Comparison of ENCODE assay signal across 8 mouse cellular contexts in the genomic region with DNA sequence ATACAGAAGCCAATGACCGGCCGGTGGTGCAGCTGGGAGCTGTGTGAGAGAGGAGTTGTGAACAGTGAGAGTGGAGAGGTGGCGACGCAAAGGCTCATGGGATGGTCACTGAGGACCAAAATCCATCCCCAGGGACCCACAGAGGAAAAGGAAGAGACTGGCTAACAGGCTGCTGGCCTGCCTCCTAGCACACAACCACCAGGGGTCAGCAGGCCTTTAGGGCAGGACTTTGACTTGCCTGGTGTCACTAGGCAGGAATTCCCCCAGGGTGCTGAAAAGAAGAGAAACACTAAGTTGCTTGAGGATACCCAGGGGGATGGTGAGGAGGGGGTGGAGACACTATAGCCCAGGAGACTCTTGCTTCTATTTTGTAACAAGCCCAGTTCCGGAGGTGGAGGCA. TPM values are rescaled to one million over a fixed set of nuclear protein-coding genes. Genes with fewer than 3 reads are reported as not detected.
A peak's percentile ranks its signal among the peaks of the same experiment; 100 is the strongest.
DNase-seq lines count a peak whose midpoint lies in the region; TF ChIP-seq lines count a peak whose summit lies in the region.

No protein-coding gene starts in this region.

- peak; percentile 53 for TF ChIP-seq CTCF in gastrocnemius, adult 2 months (IDR thresholded peaks at IDR 0.05)

- no peak overlapping the region for H3K4me3 ChIP-seq in gastrocnemius, adult 2 months

- H3K27ac ChIP-seq in gastrocnemius, adult 2 months: no peak overlapping the region

- DNase-seq in adrenal gland, postnatal 14 days: peak; percentile 74
- DNase-seq in adrenal gland, adult 8-10 months: no peak
- DNase-seq in right cerebral cortex, postnatal 14 days: peak; percentile 44
- DNase-seq in right cerebral cortex, postnatal 36 days (ENCODE audit: low spot score in 2 of 2): no peak
- DNase-seq in gastrocnemius, adult 2 months: peak; percentile 57
- peak; percentile 71 for DNase-seq in liver
- peak; percentile 69 for DNase-seq in retina, embryonic 14.5 days (ENCODE audit: low spot score)
- DNase-seq in thymus, postnatal 0 days (ENCODE audit: low spot score): no peak

- intact Hi-C loops in gastrocnemius, adult 2 months (cut with DNase I): no loop called here

RNA-seq across cellular contexts. Expression of gene Snx22, which starts 2.0 kb away (rescaled TPM):
- total RNA-seq in adrenal gland, postnatal 14 days (2021): 1.2 and 2.3 TPM in 2 replicates
- 1 to 10 TPM in 1 of 4 experiments, under 1 TPM in 3; 0.09 to 1.1 (median 0.60) TPM for total RNA-seq in adrenal gland, adult 8-10 months (2022)
- total RNA-seq in gastrocnemius, adult 2 months (2021): under 1 TPM in 1 of 2 experiments, not detected in 1; 0.28 TPM
- polyA plus RNA-seq in thymus, postnatal 0 days (2015; fragmentation: Nextera tagmentation; extraction: Ambion mirVana): 1.4 TPM in 2 replicates

RNA-seq across cellular contexts. Expression of gene Ppib, which starts 7.5 kb away (rescaled TPM):
- total RNA-seq in adrenal gland, postnatal 14 days (2021): 322 and 341 TPM in 2 replicates
- 100 to 1,000 TPM; 295 to 314 (median 303) TPM for total RNA-seq in adrenal gland, adult 8-10 months (2022)
- 10 to 100 TPM; 32.6 to 48.8 TPM for total RNA-seq in gastrocnemius, adult 2 months (2021)
- polyA plus RNA-seq in thymus, postnatal 0 days (2015; fragmentation: Nextera tagmentation; extraction: Ambion mirVana): 344 and 384 TPM in 2 replicates

RNA-seq across cellular contexts. Expression of gene Snx1, which starts 58.8 kb away (rescaled TPM):
- total RNA-seq in adrenal gland, postnatal 14 days (2021): 85.3 and 88.2 TPM in 2 replicates
- total RNA-seq in adrenal gland, adult 8-10 months (2022): 100 to 1,000 TPM; 116 to 172 (median 143) TPM
- total RNA-seq in gastrocnemius, adult 2 months (2021): 10 to 100 TPM; 10.9 to 16.0 TPM
- polyA plus RNA-seq in thymus, postnatal 0 days (2015; fragmentation: Nextera tagmentation; extraction: Ambion mirVana): 109 and 116 TPM in 2 replicates

RNA-seq across cellular contexts. Expression of gene Ciao2a, which starts 58.9 kb away (rescaled TPM):
- 80.7 and 86.2 TPM in 2 replicates for total RNA-seq in adrenal gland, postnatal 14 days (2021)
- total RNA-seq in adrenal gland, adult 8-10 months (2022): 10 to 100 TPM; 63.2 to 79.3 (median 71.1) TPM
- total RNA-seq in gastrocnemius, adult 2 months (2021): 10 to 100 TPM; 43.7 to 52.9 TPM
- polyA plus RNA-seq in thymus, postnatal 0 days (2015; fragmentation: Nextera tagmentation; extraction: Ambion mirVana): 226 and 240 TPM in 2 replicates

Comparison
In these comparisons a context has a peak if more than half of its experiments do, and no peak if none do; other contexts are left out.
1. DNase-seq: peak in adrenal gland, postnatal 14 days (single experiment), right cerebral cortex, postnatal 14 days (single experiment), gastrocnemius, adult 2 months (single experiment), liver (single experiment) and retina, embryonic 14.5 days (single experiment); none in adrenal gland, adult 8-10 months (single experiment), right cerebral cortex, postnatal 36 days (0 of 2) and thymus, postnatal 0 days (single experiment).